Mouse (Mus musculus) ES-E14 (cell line): Measurements from ENCODE around the gene Mc3r.

ENCODE experiments used
- HCFC1 ChIP-seq: IDR thresholded peaks from 2 replicates; pipeline ENCODE4 v1.6.1; 2012; ENCODE audit warnings: low read length, inconsistent platforms, borderline replicate concordance; ENCODE audit not compliant: insufficient read depth
- MAFK ChIP-seq: IDR thresholded peaks from 2 replicates; pipeline ENCODE4 v1.6.1; 2014; ENCODE audit warnings: mild to moderate bottlenecking, low read depth, low read length, inconsistent platforms; ENCODE audit not compliant: insufficient read depth
- ZNF384 ChIP-seq: IDR thresholded peaks from 2 replicates; pipeline ENCODE4 v1.6.1; 2012; ENCODE audit warnings: low read depth, low read length, inconsistent platforms

- no peak for TF ChIP-seq ZNF384
- no peak for TF ChIP-seq HCFC1
- TF ChIP-seq MAFK, result no peak
Measured at GRCm38 (mm10) chr2:172216163-172216915, 32.0 kb upstream of the Mc3r start.
